Comparison of ENCODE assay signal across 8 mouse cellular contexts in the genomic region with DNA sequence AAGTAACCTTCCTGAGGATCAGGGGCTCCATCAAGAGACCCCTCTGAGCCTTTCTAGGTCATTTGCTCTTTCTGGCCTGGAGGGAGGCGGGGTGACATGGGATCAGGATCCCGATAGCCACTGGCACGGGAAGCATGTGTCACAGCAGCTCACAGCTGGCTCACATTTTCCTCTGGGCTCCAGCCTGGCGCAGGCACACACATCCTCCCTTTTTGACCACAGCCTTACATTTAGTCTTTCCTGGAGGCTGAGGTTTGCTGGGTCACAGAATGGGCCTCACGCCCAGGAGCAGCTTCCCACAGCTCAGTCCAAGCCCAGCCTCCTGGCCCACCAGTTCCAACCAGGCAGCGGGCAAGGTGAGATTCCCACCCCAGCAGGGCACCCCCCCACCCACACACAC. TPM values are rescaled to one million over a fixed set of nuclear protein-coding genes. Genes with fewer than 3 reads are reported as not detected.
A peak's percentile ranks its signal among the peaks of the same experiment; 100 is the strongest.
DNase-seq lines count a peak whose midpoint lies in the region; ATAC-seq and TF ChIP-seq lines count a peak whose summit lies in the region.

No protein-coding gene starts in this region.

- H3K4me2 ChIP-seq in intestine, embryonic 16.5 days (ENCODE audit: low read depth, low read length), result no peak overlapping the region
- H3K4me2 ChIP-seq in intestine, embryonic 15.5 days (replicated peaks), result no peak overlapping the region
- no peak overlapping the region for H3K4me2 ChIP-seq in embryonic facial prominence, embryonic 15.5 days (replicated peaks)
- no peak overlapping the region for H3K4me2 ChIP-seq in kidney, postnatal 0 days (ENCODE audit: low read length)

- H3K9ac ChIP-seq in intestine, embryonic 16.5 days (ENCODE audit: low read depth, low read length), result peak overlapping the region; percentile 29; the same call in 1 of the 2 replicates
- H3K9ac ChIP-seq in intestine, embryonic 15.5 days, result no peak overlapping the region
- no peak overlapping the region for H3K9ac ChIP-seq in embryonic facial prominence, embryonic 15.5 days
- no peak overlapping the region for H3K9ac ChIP-seq in kidney, postnatal 0 days (ENCODE audit: low read depth, low read length)

- H3K4me3 ChIP-seq in intestine, embryonic 16.5 days (ENCODE audit: low read length), result no peak overlapping the region
- no peak overlapping the region for H3K4me3 ChIP-seq in intestine, embryonic 15.5 days (replicated peaks)
- no peak overlapping the region for H3K4me3 ChIP-seq in embryonic facial prominence, embryonic 15.5 days (replicated peaks)
- H3K4me3 ChIP-seq in kidney, postnatal 0 days (replicated peaks; ENCODE audit: low read depth, low read length), result no peak overlapping the region

- peak; percentile 91 for DNase-seq in 3T3-L1 (ENCODE audit: low read depth, low spot score)
- no peak for DNase-seq in kidney, postnatal 0 days (ENCODE audit: low spot score)
- DNase-seq in adrenal gland, adult 8-10 months, result no peak
- DNase-seq in T-cell, adult 2 months (ENCODE audit: low spot score), result no peak

- H3K9me3 ChIP-seq in intestine, embryonic 16.5 days (ENCODE audit: control insufficient read depth, low read length), result no peaks in the 10 kb centered on the region
- H3K9me3 ChIP-seq in intestine, embryonic 15.5 days, result no peaks in the 10 kb centered on the region
- H3K9me3 ChIP-seq in embryonic facial prominence, embryonic 15.5 days (replicated peaks), result no peaks in the 10 kb centered on the region
- no peaks in the 10 kb centered on the region for H3K9me3 ChIP-seq in kidney, postnatal 0 days (replicated peaks; ENCODE audit: low read length)

- 77% methylated on average over 6 of the region's 6 CpGs for WGBS in intestine, embryonic 16.5 days
- 72% methylated on average over 6 of the region's 6 CpGs for WGBS in intestine, embryonic 15.5 days
- WGBS in embryonic facial prominence, embryonic 15.5 days, result 35% methylated on average over 6 of the region's 6 CpGs
- 50% methylated on average over 6 of the region's 6 CpGs for WGBS in kidney, postnatal 0 days

- TF ChIP-seq CTCF in kidney, postnatal 0 days (IDR thresholded peaks at IDR 0.05; ENCODE audit: low read depth), result no peak

- peaks cover 38% of the 10 kb centered on the region for H3K4me1 ChIP-seq in intestine, embryonic 16.5 days (ENCODE audit: control insufficient read depth, insufficient read depth, low read length)
- peaks cover 37% of the 10 kb centered on the region for H3K4me1 ChIP-seq in intestine, embryonic 15.5 days (replicated peaks)
- H3K4me1 ChIP-seq in embryonic facial prominence, embryonic 15.5 days, result peaks cover 15% of the 10 kb centered on the region
- H3K4me1 ChIP-seq in kidney, postnatal 0 days (replicated peaks; ENCODE audit: insufficient read depth, low read length), result peaks cover 7% of the 10 kb centered on the region; the same call in 1 of the 2 replicates

- no peaks in the 10 kb centered on the region for H3K36me3 ChIP-seq in intestine, embryonic 16.5 days (ENCODE audit: control insufficient read depth, insufficient read depth, low read length)
- no peaks in the 10 kb centered on the region for H3K36me3 ChIP-seq in intestine, embryonic 15.5 days
- no peaks in the 10 kb centered on the region for H3K36me3 ChIP-seq in embryonic facial prominence, embryonic 15.5 days
- H3K36me3 ChIP-seq in kidney, postnatal 0 days (ENCODE audit: insufficient read depth, low read length), result no peaks in the 10 kb centered on the region

- H3K27ac ChIP-seq in intestine, embryonic 16.5 days (ENCODE audit: low read length), result peak overlapping the region; percentile 40; the same call in 1 of the 2 replicates
- H3K27ac ChIP-seq in intestine, embryonic 15.5 days, result no peak overlapping the region
- peak overlapping the region; percentile 65 for H3K27ac ChIP-seq in embryonic facial prominence, embryonic 15.5 days (replicated peaks)
- peak overlapping the region; percentile 34; the same call in 1 of the 2 replicates for H3K27ac ChIP-seq in kidney, postnatal 0 days

- no peaks in the 10 kb centered on the region for H3K27me3 ChIP-seq in intestine, embryonic 16.5 days (replicated peaks; ENCODE audit: control insufficient read depth, insufficient read depth, low read length)
- no peaks in the 10 kb centered on the region for H3K27me3 ChIP-seq in intestine, embryonic 15.5 days (replicated peaks)
- no peaks in the 10 kb centered on the region for H3K27me3 ChIP-seq in embryonic facial prominence, embryonic 15.5 days
- no peaks in the 10 kb centered on the region for H3K27me3 ChIP-seq in kidney, postnatal 0 days (ENCODE audit: insufficient read depth, low read length)

- no peak for ATAC-seq in intestine, embryonic 16.5 days
- ATAC-seq in intestine, embryonic 15.5 days, result no peak
- ATAC-seq in embryonic facial prominence, embryonic 15.5 days (ENCODE audit: insufficient number of reproducible peaks, low FRiP score, low TSS enrichment, low read depth), result peak; percentile 55
- ATAC-seq in kidney, postnatal 0 days (replicated peaks; ENCODE audit: low FRiP score, low read depth), result no peak
- ATAC-seq in cerebellum, adult (ENCODE audit: insufficient number of reproducible peaks, low FRiP score, low TSS enrichment), result no peak

RNA-seq across cellular contexts. Expression of a gene that starts 11.5 kb away (rescaled TPM):
- 5.9 and 7.5 TPM in 2 replicates for polyA plus RNA-seq in intestine, embryonic 16.5 days (2015; fragmentation: Nextera tagmentation; extraction: Ambion mirVana)
- 5.3 and 5.6 TPM in 2 replicates for polyA plus RNA-seq in intestine, embryonic 15.5 days (2015; fragmentation: Nextera tagmentation; extraction: Ambion mirVana)
- 11.8 and 12.0 TPM in 2 replicates for polyA plus RNA-seq in embryonic facial prominence, embryonic 15.5 days (2015; fragmentation: Nextera tagmentation; extraction: Ambion mirVana)
- polyA plus RNA-seq in kidney, postnatal 0 days (2015; fragmentation: Nextera tagmentation; extraction: Ambion mirVana), result 6.3 and 7.4 TPM in 2 replicates
- total RNA-seq in adrenal gland, adult 8-10 months (2022), result 1 to 10 TPM; 2.5 to 5.0 (median 4.0) TPM

RNA-seq across cellular contexts. Expression of a gene that starts 37.1 kb away (rescaled TPM):
- polyA plus RNA-seq in intestine, embryonic 16.5 days (2015; fragmentation: Nextera tagmentation; extraction: Ambion mirVana), result 119 and 141 TPM in 2 replicates
- polyA plus RNA-seq in intestine, embryonic 15.5 days (2015; fragmentation: Nextera tagmentation; extraction: Ambion mirVana), result 171 and 172 TPM in 2 replicates
- 123 and 138 TPM in 2 replicates for polyA plus RNA-seq in embryonic facial prominence, embryonic 15.5 days (2015; fragmentation: Nextera tagmentation; extraction: Ambion mirVana)
- polyA plus RNA-seq in kidney, postnatal 0 days (2015; fragmentation: Nextera tagmentation; extraction: Ambion mirVana), result 107 and 109 TPM in 2 replicates
- total RNA-seq in adrenal gland, adult 8-10 months (2022), result 10 to 100 TPM; 81.9 to 90.7 (median 84.3) TPM

RNA-seq across cellular contexts. Expression of a gene that starts 42.9 kb away (rescaled TPM):
- 19.2 and 21.2 TPM in 2 replicates for polyA plus RNA-seq in intestine, embryonic 16.5 days (2015; fragmentation: Nextera tagmentation; extraction: Ambion mirVana)
- 11.5 and 14.4 TPM in 2 replicates for polyA plus RNA-seq in intestine, embryonic 15.5 days (2015; fragmentation: Nextera tagmentation; extraction: Ambion mirVana)
- 6.3 and 7.0 TPM in 2 replicates for polyA plus RNA-seq in embryonic facial prominence, embryonic 15.5 days (2015; fragmentation: Nextera tagmentation; extraction: Ambion mirVana)
- 3.3 and 3.8 TPM in 2 replicates for polyA plus RNA-seq in kidney, postnatal 0 days (2015; fragmentation: Nextera tagmentation; extraction: Ambion mirVana)
- 1 to 10 TPM; 1.4 to 4.8 (median 3.4) TPM for total RNA-seq in adrenal gland, adult 8-10 months (2022)
